Mouse (Mus musculus) 416B (cell line): ENCODE results near the gene Eng.

Source experiments
- DNase-seq: peaks from one replicate; pipeline ENCODE4 v3.0.0; 2011; ENCODE audit warnings: low read depth

Gene Eng

DNA sequence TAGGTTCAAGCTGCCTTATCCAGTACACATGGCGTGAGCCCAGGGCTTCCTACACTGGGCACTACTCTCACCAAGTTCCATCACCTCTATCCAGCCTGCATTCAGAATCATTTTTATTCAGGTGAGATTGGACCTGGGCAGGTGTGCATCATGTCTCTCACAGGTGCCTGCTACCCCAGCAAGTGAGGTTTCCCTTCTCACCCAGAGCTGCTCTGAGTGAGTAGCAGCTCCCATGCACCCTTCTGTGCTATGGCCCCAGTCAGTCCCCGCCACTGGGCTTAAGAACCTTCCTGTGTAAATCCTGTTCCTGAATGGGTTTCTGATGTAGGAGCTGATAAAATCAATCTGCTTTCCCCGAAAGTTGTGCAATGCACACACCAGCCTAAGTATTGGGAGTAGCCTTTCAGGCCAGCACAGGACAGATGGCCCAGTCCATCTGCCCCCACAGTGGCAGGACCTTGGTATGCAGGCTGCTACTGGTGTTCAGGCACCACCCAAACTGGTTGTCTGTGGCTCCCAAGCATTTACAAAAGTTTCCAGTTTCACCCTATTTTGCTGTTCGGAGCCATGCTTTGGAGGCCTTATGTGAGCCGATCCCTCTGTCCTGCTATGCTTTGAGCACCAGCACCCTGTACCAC is 22.2 kb upstream of the Eng start:
- peak; percentile 49 for DNase-seq

DNA sequence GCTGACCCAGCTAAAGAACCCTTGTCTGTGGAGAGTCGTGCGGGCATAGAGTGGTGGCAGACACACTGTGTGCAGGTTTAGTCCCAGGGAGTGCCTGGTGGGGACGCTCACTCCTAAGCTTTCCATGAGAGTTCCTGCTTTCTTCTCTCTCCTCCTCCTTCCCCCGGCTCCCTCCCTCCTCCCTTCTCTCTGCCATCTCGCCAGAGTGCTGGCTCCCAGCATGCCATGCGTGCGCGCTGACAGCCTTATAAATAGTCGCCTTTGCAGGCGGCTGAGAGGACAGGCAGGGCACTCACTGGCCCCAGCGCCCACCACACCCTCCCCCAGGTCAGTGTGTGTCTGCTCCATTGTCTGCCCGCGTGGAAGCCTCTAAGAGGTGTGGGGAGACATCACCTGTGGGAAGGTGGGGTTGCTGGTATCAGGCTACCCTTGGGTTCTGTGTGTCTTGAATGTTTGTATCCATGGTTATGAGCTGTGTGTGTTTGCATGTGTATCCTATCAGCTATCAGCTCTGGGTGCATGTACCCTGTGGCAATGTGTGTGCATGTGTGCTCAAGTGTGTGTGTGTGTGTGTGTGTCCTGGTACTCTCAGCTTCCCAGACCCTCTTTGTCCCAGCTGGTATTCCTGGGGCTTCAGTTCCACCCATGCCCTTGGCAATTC is 21.1 kb upstream of the Eng start:
- no peak for DNase-seq

DNA sequence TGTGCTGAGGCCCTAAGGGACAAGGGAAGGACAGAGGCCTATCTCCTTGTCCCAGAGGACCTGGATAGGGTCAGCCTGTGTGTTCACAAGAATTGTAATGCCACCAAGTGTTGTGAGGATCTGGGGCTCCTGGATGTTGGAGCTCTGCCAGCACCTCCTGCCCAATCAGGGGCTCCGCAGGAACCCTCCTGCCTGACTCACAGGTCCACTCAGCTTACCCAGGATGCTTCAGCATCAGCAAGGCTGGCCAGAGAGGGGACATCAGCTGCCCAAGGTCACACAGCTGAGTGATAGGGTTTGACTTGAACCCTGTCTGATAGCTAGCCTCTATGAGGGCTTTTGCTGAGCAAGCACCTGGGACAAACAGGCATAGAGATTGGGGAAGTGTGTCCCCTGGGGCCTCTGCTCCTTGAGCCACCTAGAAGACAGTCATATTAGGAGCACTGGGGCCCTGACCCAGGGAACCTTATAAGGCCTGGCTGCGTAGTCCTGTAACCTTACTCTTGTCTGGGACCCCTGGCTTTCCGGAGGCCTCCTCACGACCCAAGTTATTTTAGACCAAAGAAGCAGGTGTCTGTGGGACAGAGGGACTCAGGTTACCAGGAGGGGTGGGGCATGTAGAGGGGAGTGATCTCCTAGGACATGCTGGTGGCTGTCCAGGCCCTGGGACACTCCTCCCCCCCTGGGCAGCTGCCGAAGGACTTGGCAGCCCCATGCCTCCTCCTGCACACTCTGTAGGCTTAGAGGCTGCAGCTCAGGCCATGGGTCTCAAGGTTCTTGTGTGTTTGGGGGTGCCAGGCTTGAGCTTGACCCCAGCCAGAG is 20.3 kb upstream of the Eng start:
- peak; percentile 54 for DNase-seq

DNA sequence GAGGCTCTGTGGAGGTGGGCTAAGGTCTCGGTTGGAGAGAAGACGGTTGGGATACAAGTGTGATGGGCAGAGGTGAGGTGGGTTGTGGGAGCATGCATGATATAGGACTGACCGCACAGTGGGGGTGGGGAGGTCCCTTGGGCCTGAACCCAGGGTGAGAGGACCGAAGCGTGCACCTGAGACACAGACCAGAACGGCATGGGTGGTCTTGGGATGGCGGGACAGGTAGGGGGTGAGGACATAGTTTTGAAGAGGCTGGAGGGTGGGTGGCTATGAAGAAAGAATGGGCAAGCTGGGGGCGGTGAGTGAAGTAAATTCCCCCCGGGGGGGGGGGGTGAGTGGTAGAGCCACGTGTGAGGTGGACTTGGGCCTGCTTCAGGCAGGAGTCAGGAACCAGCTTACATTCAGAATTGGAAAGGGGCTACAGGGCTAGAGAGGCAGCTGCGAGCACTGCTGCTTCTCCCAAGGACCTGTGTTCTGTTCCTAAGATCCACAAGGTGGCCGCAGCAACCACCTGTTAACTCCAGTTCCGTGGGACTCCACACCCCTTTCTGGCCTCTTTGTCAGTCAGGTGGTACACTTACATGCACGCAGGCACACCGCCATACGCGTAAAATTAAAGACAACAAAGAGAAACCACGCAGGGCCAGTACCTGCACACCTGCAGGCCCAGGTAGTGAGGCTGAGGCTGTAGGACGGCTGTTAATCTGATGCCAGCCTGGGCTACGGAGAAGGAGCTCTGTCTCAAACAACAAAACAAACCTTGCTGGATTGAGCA is 18.9 kb upstream of the Eng start:
- no peak for DNase-seq

DNA sequence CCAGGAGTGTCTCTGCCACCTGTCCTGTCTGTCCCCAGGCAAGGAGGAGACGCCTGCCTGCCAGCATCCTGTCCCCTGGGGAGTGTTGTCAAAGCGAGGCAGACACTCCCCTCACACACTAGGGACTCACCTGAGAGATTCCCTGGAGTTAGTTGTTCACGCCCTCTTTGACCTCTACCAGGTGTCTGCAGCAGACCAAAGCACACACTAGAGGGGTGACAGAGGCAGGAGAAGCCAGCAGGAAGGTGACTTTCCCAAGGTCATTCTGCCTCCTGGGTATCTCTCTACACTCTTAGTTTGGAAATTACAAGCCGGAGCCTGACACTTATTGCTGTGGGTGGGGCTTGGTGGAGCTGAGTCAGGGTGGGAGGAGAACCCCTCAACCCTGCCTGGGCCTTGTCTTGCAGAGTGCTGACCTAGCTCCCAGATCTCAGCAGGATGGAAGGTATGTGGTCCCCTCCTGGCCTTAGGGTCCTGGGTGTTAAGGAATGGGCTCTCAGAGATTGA is 18.3 kb upstream of the Eng start:
- peak; percentile 35 for DNase-seq

GRCm38 (mm10) chr2:32628729-32629128 is 17.7 kb upstream of the Eng start:
- DNase-seq = peak; percentile 20

DNA sequence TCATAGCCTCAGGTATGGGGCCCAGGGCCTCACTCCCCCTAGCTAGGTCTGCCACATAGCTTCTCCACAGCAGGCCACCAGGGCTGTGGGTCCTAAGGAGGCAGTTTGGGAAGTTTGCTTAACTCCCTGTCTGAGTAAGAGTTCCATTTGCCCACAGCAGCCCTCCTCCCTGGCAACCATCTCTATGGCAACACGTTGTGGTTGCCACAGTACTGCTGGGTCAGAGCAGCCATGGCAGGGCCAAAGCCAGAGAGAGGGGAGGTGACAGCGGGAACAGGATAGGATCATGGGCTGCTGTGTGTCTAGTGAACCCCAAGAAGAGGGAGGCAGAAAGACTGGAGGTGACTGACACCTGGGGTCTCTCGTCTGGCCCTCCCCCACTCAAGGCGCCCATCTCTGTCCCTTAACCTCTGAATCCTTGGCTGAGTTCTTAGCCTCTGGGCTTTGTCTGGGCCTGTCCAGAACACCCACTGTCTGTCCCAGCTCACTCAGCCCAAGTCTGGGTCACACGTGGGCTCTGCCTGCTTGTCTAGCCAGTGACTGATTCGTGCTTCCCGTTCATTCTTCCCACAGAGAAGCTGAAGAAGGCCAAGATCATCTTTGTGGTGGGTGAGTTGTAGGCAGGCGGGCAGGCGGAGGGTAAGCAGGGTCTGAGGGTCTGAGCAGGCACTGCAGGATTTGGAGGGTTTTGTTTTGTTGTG is 17.0 kb upstream of the Eng start:
- DNase-seq = peak; percentile 90

DNA sequence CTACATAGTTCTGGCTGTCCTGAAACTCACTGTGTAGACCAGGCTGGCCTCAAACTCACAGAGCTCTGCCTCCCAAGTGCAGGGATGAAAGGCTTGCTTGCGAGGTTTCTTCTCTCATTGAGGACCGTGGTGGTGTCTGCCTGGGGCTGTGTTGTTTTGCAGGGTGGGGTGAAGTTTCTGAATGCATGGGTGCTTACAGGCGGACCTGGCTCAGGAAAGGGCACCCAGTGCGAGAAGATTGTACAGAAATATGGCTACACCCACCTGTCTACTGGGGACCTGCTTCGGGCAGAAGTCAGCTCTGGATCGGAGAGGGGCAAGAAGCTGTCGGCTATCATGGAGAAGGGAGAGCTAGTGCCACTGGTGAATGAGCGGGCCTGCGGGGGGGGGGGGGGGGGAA is 16.4 kb upstream of the Eng start:
- DNase-seq = no peak

DNA sequence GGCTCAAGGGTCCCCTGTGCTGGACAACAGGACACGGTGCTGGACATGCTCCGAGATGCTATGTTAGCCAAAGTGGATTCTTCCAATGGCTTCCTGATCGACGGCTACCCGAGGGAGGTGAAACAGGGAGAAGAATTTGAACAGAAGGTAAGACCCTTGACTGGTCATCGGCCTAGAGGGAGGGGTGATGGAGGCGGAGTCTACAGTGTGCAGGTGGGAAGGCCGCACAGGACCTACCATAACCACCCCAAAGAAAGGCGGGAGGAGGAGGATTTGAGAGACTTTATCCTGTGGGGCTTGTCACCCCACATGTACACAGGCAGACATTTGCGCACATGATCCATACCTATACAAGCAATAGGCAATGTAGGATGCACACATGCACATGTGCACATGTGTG is 15.3 kb upstream of the Eng start:
- DNase-seq = no peak

GRCm38 (mm10) chr2:32631737-32632394 is 14.5 kb upstream of the Eng start:
- peak; percentile 88 for DNase-seq

DNA sequence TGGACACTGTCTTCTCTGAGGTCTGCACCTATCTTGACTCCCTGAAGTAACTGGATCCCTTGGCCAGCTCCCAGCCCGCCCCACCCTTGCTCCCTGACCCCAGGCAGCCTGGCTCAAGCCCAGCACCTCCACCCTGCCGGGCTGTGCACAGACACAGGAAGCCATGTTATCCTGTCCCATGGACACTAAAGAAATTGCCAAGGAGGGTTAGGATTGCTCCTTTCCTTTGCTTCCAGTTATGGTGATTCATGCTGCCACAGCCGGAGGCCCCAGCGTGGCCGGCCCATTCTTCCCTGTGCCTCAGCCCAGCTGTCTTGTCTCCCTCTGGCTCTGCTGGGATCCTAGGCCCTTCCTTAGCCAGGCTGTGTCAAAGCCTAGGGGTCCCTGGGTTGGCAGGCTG is 12.7 kb upstream of the Eng start:
- DNase-seq = no peak

DNA sequence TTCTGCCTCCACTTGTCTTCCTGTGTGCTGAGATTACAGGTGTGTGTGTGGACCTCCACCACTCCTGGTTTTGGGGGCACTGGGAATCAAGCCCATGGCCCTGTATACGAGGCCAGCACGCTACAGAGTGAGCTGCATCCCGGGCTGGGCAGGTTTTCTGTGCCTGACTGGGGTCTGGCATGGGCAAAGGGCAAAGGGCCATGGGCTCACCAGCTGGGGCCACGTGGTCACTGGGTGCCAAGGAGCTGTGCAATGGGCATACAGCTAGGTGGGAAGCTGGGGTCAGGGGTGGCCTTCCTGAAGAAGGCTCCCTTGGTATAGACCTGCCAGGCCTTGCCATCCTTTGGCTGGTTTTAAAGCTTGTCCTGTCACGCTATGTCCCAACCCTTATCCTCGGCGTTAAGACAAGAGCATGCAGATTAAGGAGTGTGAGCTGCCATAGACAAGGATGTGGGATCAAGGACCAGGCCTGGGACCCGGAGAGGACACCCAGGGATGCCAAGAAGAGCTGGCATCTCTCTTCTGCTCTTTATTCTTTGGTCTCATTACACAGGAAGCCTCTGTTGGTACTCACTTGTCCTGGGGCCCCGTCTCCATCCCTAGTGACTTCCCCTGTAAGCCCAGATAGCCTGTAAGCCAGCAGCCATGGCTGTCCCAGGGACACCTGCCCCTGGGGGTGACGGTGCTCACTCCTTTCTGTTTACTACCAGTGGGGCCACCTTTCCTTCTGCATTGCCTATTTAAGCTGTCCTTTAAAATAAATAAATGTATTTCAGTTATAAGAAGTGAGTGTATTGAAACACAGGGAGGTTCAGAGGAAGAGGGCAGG is 11.9 kb upstream of the Eng start:
- DNase-seq = no peak

- DNase-seq = no peak
Observed at GRCm38 (mm10) chr2:32636617-32637016, 9.8 kb upstream of the Eng start.

GRCm38 (mm10) chr2:32637778-32638281 is 8.6 kb upstream of the Eng start:
- DNase-seq = peak; percentile 92

- peak; percentile 59 for DNase-seq
Observed at GRCm38 (mm10) chr2:32639632-32640031, 6.8 kb upstream of the Eng start.

DNA sequence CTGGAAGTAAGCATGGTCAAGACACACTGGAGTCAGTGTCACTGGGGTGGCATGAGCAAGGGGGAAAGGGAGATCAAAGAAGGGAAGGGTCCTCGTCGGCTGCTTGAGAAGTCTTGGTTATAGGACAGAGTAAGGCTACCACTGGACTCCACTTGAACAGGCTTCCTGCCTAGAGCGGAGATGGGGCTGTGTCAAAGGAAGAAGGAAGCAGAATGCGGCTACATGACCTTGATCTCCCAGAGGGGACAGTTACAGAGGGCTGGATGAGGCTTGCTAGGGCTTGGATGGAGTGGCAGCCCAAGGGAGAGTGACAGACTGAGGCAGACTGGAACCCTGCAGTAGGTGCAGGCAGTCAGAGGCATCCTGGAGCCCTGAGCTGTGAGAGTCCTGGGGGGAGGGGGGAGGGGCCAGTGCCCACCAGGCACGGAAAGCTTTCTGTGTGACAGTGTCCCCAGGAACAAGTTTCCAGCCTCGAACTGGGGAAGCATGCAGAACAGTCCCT is 5.8 kb upstream of the Eng start:
- peak; percentile 78 for DNase-seq

DNA sequence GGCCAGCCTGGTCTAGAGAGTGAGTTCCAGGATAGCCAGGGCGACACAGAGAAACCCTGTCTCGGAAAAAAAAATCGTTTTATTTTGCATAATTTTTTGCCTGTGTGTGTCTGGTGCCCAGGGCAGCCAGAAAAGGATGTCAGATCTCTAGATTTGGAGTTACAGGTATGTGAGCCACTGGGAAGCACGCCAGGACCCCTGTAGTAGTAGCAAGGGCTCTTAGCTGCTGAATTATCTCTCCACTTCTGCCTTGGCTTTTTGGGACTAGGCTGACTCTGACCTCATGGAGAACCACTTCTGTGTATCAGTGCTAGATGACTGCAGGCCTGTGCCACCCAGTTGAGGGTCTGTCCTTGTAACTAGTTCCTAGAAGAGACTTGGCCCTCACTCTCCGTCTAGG is 4.6 kb upstream of the Eng start:
- DNase-seq = no peak

DNA sequence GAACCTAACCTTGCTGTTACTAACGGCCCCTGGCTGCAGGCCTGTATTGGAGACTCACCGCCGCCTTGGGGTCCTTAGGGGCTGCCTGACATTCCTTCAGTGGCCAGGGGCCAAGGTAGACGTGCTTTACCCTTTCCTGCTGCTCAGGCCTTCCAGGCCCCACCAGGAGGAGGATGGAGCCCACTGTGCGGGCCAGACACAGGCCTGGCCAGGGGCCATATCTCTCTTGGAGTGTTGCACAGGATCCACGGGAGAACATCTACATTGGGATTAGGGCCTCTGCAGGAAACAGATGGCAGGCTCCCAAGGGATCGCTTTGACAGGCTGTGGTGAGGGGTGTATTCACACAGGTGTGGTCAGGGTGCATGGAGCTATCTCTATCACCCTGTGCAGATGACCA is 3.6 kb upstream of the Eng start:
- no peak for DNase-seq

DNA sequence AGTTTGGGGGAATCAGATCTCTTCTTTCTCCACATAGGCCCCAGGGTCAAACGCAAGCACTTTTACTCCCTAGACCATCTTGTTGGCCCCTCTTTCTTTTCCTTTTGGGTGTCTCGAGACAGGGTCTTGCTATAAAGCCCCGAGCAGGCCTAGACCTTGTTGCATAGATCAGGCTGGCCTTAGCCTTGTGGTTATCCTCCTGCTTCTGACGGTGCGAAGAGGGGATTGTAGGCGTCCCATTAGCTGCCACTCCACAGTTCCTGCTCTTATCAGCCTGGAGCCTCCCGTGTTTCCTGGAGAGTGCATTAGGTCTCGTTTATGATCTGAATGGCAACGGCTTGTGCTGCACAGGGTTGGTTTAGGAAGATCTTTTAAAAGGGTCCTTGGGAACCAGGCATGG is 2.3 kb upstream of the Eng start:
- DNase-seq = no peak
